Mouse (Mus musculus) stomach, adult 2 months (tissue): ENCODE results near the gene Kcnj1. TPM values are rescaled to one million over a fixed set of nuclear protein-coding genes. Genes with fewer than 3 reads are reported as not detected.

Experiments
- polyA plus RNA-seq: library from polyadenylated mRNA; depleted of rRNA; stranded (reverse); fragments of >200 nt; gene quantifications from 2 replicates; pipeline ENCODE4 v1.2.3, GENCODE M21; 2012; rRNA removed

Gene Kcnj1
- not detected in 2 replicates for polyA plus RNA-seq

DNA sequence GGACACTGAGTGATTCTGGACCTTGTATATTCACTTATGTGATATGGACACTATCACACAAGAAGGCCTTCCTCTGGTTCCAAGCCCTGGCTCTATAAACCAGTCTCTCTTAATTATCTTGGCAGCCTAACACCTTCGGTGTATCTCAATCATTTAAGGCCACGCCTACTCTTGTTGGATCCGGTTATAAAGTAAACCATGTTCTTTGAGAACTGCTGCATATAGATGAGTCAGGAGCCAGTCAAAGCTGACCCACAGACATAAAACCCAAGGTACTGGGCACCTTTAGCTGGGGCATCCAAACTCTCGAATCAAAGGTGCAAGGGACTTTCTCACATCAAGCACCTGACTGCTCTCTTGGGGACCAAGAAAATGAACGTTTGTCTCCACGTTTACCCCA lies at the start of gene Kcnj1:
Kcnj1 (plus strand) TSS at position 292 of the 400 bp plus-strand sequence.

GRCm38 (mm10) chr9:32344051-32344450 lies 28.2 kb upstream of the Kcnj1 start, which contains the start of gene Kcnj5:
Gene Kcnj5 (minus strand): TSS chr9:32344350.

Other genes with a start within 250 kb of the Kcnj1 start
- gene Kcnj5, start 28.1 kb upstream of the Kcnj1 start, polyA plus RNA-seq, result 0.03 TPM in 1 of 2 replicates, not detected in the other
- 0.62 and 1.1 TPM in 2 replicates for gene Fli1, start 170.4 kb downstream of the Kcnj1 start, polyA plus RNA-seq